Mouse (Mus musculus): ENCODE measurements around the gene Lor.

GRCm38 (mm10) chr3:92080462-92081284, 2.3 kb downstream of the Lor start:
- TF ChIP-seq CTCF (IDR thresholded peaks at IDR 0.05; ENCODE audit: control insufficient read depth, insufficient read depth, insufficient read length), result no peak
- no peak for TF ChIP-seq USF1 (IDR thresholded peaks at IDR 0.05; ENCODE audit: low read depth)
- no peak for TF ChIP-seq MAX (IDR thresholded peaks at IDR 0.05)
- no peak for TF ChIP-seq FOSL1 (IDR thresholded peaks at IDR 0.05; ENCODE audit: insufficient read depth, low read length, poor library complexity, severe bottlenecking)
- no peak for TF ChIP-seq CEBPB (IDR thresholded peaks at IDR 0.05; ENCODE audit: low read depth)

Data from C2C12 (cell line).